Mouse (Mus musculus): ENCODE measurements around the gene Il4. TPM values are rescaled to one million over a fixed set of nuclear protein-coding genes. Genes with fewer than 3 reads are reported as not detected.
"Not testable (repeated sequence)": the region's sequence is repeated elsewhere in the genome, so short reads cannot be mapped to it uniquely, and the experiment has no call there.

Gene Il4
- polyA plus RNA-seq, 1 experiment from 2014 or later: 7.6 TPM

DNA sequence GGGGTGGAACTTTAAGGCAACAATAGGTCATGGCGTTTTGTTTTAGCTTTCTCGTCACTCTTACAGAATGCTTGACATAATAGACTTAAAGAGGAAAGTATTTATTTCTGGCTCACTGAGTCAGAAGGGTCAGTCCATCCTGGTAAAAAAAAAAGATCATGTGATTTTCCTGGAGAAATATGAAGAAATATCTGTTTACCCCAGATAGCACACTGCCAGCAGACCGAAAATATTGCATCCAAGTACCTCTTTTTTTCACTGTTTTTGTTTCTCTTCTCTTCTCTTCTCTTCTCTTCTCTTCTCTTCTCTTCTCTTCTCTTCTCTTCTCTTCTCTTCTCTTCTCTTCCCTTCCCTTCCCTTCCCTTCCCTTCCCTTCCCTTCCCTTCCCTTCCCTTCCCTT, 58.5 kb downstream of the Il4 start:
- ATAC-seq (ENCODE audit: low read depth); H3K9me3 ChIP-seq (ENCODE audit: control insufficient read depth, low read length); H3K27ac ChIP-seq (ENCODE audit: low read depth, low read length); H3K4me3 ChIP-seq (ENCODE audit: low read depth, low read length); H3K9ac ChIP-seq (replicated peaks; ENCODE audit: low read depth, low read length); H3K36me3 ChIP-seq (ENCODE audit: control insufficient read depth, insufficient read depth, low read length); H3K4me2 ChIP-seq (ENCODE audit: low read depth, low read length); H3K27me3 ChIP-seq (ENCODE audit: control insufficient read depth, insufficient read depth, low read length); H3K4me1 ChIP-seq (ENCODE audit: control insufficient read depth, insufficient read depth, low read length): not testable (repeated sequence)
- WGBS: 88% methylated on average over 1 of the region's 3 CpGs

GRCm38 (mm10) chr11:53557992-53558391, 60.5 kb downstream of the Il4 start:
- not testable (repeated sequence) for H3K9me3 ChIP-seq (ENCODE audit: control insufficient read depth, low read length)

GRCm38 (mm10) chr11:53556529-53556928, 61.9 kb downstream of the Il4 start:
- 94% methylated on average over 9 of the region's 20 CpGs for WGBS
- H3K4me1 ChIP-seq (ENCODE audit: control insufficient read depth, insufficient read depth, low read length); H3K4me2 ChIP-seq (ENCODE audit: low read depth, low read length); H3K4me3 ChIP-seq (ENCODE audit: low read depth, low read length); H3K36me3 ChIP-seq (ENCODE audit: control insufficient read depth, insufficient read depth, low read length); ATAC-seq (ENCODE audit: low read depth); H3K27ac ChIP-seq (ENCODE audit: low read depth, low read length); H3K9ac ChIP-seq (replicated peaks; ENCODE audit: low read depth, low read length); H3K9me3 ChIP-seq (ENCODE audit: control insufficient read depth, low read length); H3K27me3 ChIP-seq (ENCODE audit: control insufficient read depth, insufficient read depth, low read length): not testable (repeated sequence)

More at GRCm38 (mm10) chr11:53557992-53558391, 60.5 kb downstream of the Il4 start:
- ATAC-seq (ENCODE audit: low read depth); H3K27ac ChIP-seq (ENCODE audit: low read depth, low read length); H3K27me3 ChIP-seq (ENCODE audit: control insufficient read depth, insufficient read depth, low read length); H3K36me3 ChIP-seq (ENCODE audit: control insufficient read depth, insufficient read depth, low read length); H3K9ac ChIP-seq (replicated peaks; ENCODE audit: low read depth, low read length); H3K4me3 ChIP-seq (ENCODE audit: low read depth, low read length); H3K4me2 ChIP-seq (ENCODE audit: low read depth, low read length); H3K4me1 ChIP-seq (ENCODE audit: control insufficient read depth, insufficient read depth, low read length): not testable (repeated sequence)
- 100% methylated on average over 1 of the region's 3 CpGs for WGBS

Other genes with a start within 250 kb of the Il4 start
- not detected in 2 replicates for gene Leap2, start 195.5 kb downstream of the Il4 start, polyA plus RNA-seq (2014; fragmentation: Nextera tagmentation; extraction: Ambion mirVana)
- gene Uqcrq, start 187.8 kb downstream of the Il4 start, polyA plus RNA-seq (2014; fragmentation: Nextera tagmentation; extraction: Ambion mirVana): 771 and 826 TPM in 2 replicates
- 3.4 and 5.3 TPM in 2 replicates for gene Gdf9, start 187.6 kb downstream of the Il4 start, polyA plus RNA-seq (2014; fragmentation: Nextera tagmentation; extraction: Ambion mirVana)
- gene Gm10447, start 161.6 kb downstream of the Il4 start, polyA plus RNA-seq (2014; fragmentation: Nextera tagmentation; extraction: Ambion mirVana): 0.14 TPM in 1 of 2 replicates, not detected in the other
- 1.8 and 2.9 TPM in 2 replicates for gene Shroom1, start 161.5 kb downstream of the Il4 start, polyA plus RNA-seq (2014; fragmentation: Nextera tagmentation; extraction: Ambion mirVana)
- not detected in 2 replicates for gene Gm9837, start 148.2 kb downstream of the Il4 start, polyA plus RNA-seq (2014; fragmentation: Nextera tagmentation; extraction: Ambion mirVana)
- 0.23 TPM in 1 of 2 replicates, not detected in the other for gene Gm9945, start 138.5 kb downstream of the Il4 start, polyA plus RNA-seq (2014; fragmentation: Nextera tagmentation; extraction: Ambion mirVana)
- gene Sowaha, start 138.4 kb downstream of the Il4 start, polyA plus RNA-seq (2014; fragmentation: Nextera tagmentation; extraction: Ambion mirVana): 0.66 and 1.1 TPM in 2 replicates
- gene Sept8, start 99.4 kb downstream of the Il4 start, polyA plus RNA-seq (2014; fragmentation: Nextera tagmentation; extraction: Ambion mirVana): 20.5 and 25.0 TPM in 2 replicates
- gene Kif3a, start 51.3 kb downstream of the Il4 start, polyA plus RNA-seq (2014; fragmentation: Nextera tagmentation; extraction: Ambion mirVana): 280 and 308 TPM in 2 replicates
- not detected in 2 replicates for gene Il13, start 16.0 kb upstream of the Il4 start, polyA plus RNA-seq (2014; fragmentation: Nextera tagmentation; extraction: Ambion mirVana)
- 11.2 and 12.0 TPM in 2 replicates for gene Rad50, start 88.7 kb upstream of the Il4 start, polyA plus RNA-seq (2014; fragmentation: Nextera tagmentation; extraction: Ambion mirVana)
- gene Il5, start 102.1 kb upstream of the Il4 start, polyA plus RNA-seq (2014; fragmentation: Nextera tagmentation; extraction: Ambion mirVana): not detected in 2 replicates
- gene Irf1, start 151.3 kb upstream of the Il4 start, polyA plus RNA-seq (2014; fragmentation: Nextera tagmentation; extraction: Ambion mirVana): 1.4 and 3.3 TPM in 2 replicates
- gene Gm17334, start 154.5 kb upstream of the Il4 start, polyA plus RNA-seq (2014; fragmentation: Nextera tagmentation; extraction: Ambion mirVana): not detected in 2 replicates
- 0.44 and 0.70 TPM in 2 replicates for gene Gm12216, start 240.6 kb upstream of the Il4 start, polyA plus RNA-seq (2014; fragmentation: Nextera tagmentation; extraction: Ambion mirVana)

Measured in neural tube, embryonic 14.5 days (tissue).